Mouse (Mus musculus) heart, postnatal 0 days (tissue): ENCODE results near the gene Pla2r1.
A peak's percentile ranks its signal among the peaks of the same experiment; 100 is the strongest.

Source experiments
- CTCF ChIP-seq: IDR thresholded peaks from 2 replicates; pipeline ENCODE4 v1.5.1; 2016; ENCODE audit warnings: antibody characterized with exemption, control low read depth, low read depth
- EP300 ChIP-seq: IDR thresholded peaks from 2 replicates; pipeline ENCODE4 v1.6.1; 2016; ENCODE audit warnings: antibody characterized with exemption, low read depth

GRCm38 (mm10) chr2:60418075-60418474 lies 135.0 kb downstream of the Pla2r1 start:
- TF ChIP-seq CTCF: peak; percentile 91
- no peak for TF ChIP-seq EP300
